Mouse (Mus musculus) stomach, postnatal 0 days (tissue): ENCODE data around the gene Sorcs3. TPM values are rescaled to one million over a fixed set of nuclear protein-coding genes. Genes with fewer than 3 reads are reported as not detected.
A peak's percentile ranks its signal among the peaks of the same experiment; 100 is the strongest.

ENCODE experiments used
- ATAC-seq: fragments of 200-750 bp; cut with Nextera tagmentation; 2 replicates; pipeline ENCODE4 v1.8.0; 2017; ENCODE audit not compliant: low FRiP score, low TSS enrichment
- DNase-seq: peaks from one replicate; pipeline ENCODE4 v3.0.0-alpha.2; 2016; ENCODE audit warnings: low spot score
- H3K27ac ChIP-seq: fragments of 300-500 bp; sonication (generic); replicated peaks from 2 replicates; pipeline ENCODE4 v1.5.1; 2014; ENCODE audit warnings: mild to moderate bottlenecking, control low read depth
- H3K27me3 ChIP-seq: fragments of 300-500 bp; sonication (generic); 2 replicates; pipeline ENCODE4 v1.6.1; 2014; ENCODE audit warnings: low read length; ENCODE audit not compliant: control insufficient read depth, insufficient read depth
- H3K36me3 ChIP-seq: fragments of 300-500 bp; sonication (generic); 2 replicates; pipeline ENCODE4 v1.6.1; 2014; ENCODE audit warnings: low read length, mixed read lengths; ENCODE audit not compliant: control insufficient read depth, insufficient read depth
- H3K4me1 ChIP-seq: fragments of 300-500 bp; sonication (generic); replicated peaks from 2 replicates; pipeline ENCODE4 v1.6.1; 2014; ENCODE audit warnings: antibody characterized with exemption; ENCODE audit not compliant: control insufficient read depth, insufficient read depth
- H3K4me2 ChIP-seq: fragments of 300-500 bp; sonication (generic); replicated peaks from 2 replicates; pipeline ENCODE4 v1.6.1; 2014; ENCODE audit warnings: low read depth, mild to moderate bottlenecking, control low read depth, moderate library complexity
- H3K4me3 ChIP-seq: fragments of 300-500 bp; sonication (generic); 2 replicates; pipeline ENCODE4 v1.5.1; 2014; ENCODE audit warnings: low read depth, low read length, control low read depth
- H3K9ac ChIP-seq: fragments of 300-500 bp; sonication (generic); 2 replicates; pipeline ENCODE4 v1.6.1; 2014; ENCODE audit warnings: mild to moderate bottlenecking, low read length, control low read depth, mixed read lengths
- H3K9me3 ChIP-seq: fragments of 300-500 bp; sonication (generic); 2 replicates; pipeline ENCODE4 v1.6.1; 2016; ENCODE audit warnings: low read length; ENCODE audit not compliant: control insufficient read depth
- CTCF ChIP-seq: IDR thresholded peaks from 2 replicates; pipeline ENCODE4 v1.5.1; 2016; ENCODE audit warnings: antibody characterized with exemption, low read depth, mild to moderate bottlenecking, moderate library complexity
- EP300 ChIP-seq: optimal IDR thresholded peaks from 2 replicates; pipeline ENCODE3; 2016; ENCODE audit warnings: antibody characterized with exemption
- WGBS: fragments of 180-500 bp; shearing (Covaris S2); extraction: QIAGEN DNeasy Blood & Tissue Kit; methylation state at CpG from one replicate; pipeline ENCODE4 v1.1.7; 2014; 5-methylcytosine and 5-hydroxymethylcytosine counted together
- polyA plus RNA-seq: library from polyadenylated mRNA; unstranded; fragments of >200 nt; fragmentation: Nextera tagmentation; extraction: Ambion mirVana; gene quantifications from 2 replicates; pipeline ENCODE4 v1.2.1, GENCODE M21; 2015

Gene Sorcs3
- polyA plus RNA-seq, 1 experiment from 2014 or later = 0.28 TPM

DNA sequence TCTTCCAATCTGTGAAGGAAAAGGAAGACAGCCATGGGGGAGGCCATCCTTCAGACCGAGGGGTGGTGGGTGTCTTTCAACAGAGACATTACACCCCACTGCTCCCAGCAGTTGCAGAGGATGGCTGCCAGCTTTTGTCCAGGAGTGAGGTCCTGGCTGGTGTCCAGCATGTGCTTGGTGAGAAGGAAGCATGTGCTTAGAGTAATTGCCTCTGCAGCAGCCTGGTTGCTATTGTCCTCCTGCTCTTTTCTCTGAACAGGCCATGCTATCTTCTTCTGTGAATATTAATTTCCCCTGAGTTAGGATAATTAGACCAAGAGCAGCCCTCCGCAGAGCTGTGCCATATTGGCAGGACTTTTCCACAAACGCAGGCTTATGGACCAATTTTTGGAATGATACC, 476.7 kb downstream of the Sorcs3 start:
- H3K9ac ChIP-seq = no peak overlapping the region
- no peak for TF ChIP-seq EP300
- TF ChIP-seq CTCF = no peak
- no peak overlapping the region for H3K4me3 ChIP-seq
- ATAC-seq (no peak), DNase-seq (peak; percentile 15)
- 82% methylated on average over 3 of the region's 3 CpGs for WGBS
- no peaks in the 10 kb centered on the region for H3K4me1 ChIP-seq
- H3K27ac ChIP-seq = no peak overlapping the region
- H3K27me3 ChIP-seq = no peaks in the 10 kb centered on the region
- H3K4me2 ChIP-seq = no peak overlapping the region
- H3K9me3 ChIP-seq = no peaks in the 10 kb centered on the region
- H3K36me3 ChIP-seq = no peaks in the 10 kb centered on the region

GRCm38 (mm10) chr19:48686369-48686768, 480.5 kb downstream of the Sorcs3 start:
- no peaks in the 10 kb centered on the region for H3K36me3 ChIP-seq
- H3K9me3 ChIP-seq = no peaks in the 10 kb centered on the region
- no peaks in the 10 kb centered on the region for H3K4me1 ChIP-seq
- DNase-seq = no peak
- H3K4me2 ChIP-seq = no peak overlapping the region
- no peak for TF ChIP-seq CTCF
- TF ChIP-seq EP300 = no peak
- no peaks in the 10 kb centered on the region for H3K27me3 ChIP-seq
- ATAC-seq = no peak
- no peak overlapping the region for H3K9ac ChIP-seq
- 88% methylated on average over 2 of the region's 2 CpGs for WGBS
- H3K27ac ChIP-seq = no peak overlapping the region
- H3K4me3 ChIP-seq = no peak overlapping the region

DNA sequence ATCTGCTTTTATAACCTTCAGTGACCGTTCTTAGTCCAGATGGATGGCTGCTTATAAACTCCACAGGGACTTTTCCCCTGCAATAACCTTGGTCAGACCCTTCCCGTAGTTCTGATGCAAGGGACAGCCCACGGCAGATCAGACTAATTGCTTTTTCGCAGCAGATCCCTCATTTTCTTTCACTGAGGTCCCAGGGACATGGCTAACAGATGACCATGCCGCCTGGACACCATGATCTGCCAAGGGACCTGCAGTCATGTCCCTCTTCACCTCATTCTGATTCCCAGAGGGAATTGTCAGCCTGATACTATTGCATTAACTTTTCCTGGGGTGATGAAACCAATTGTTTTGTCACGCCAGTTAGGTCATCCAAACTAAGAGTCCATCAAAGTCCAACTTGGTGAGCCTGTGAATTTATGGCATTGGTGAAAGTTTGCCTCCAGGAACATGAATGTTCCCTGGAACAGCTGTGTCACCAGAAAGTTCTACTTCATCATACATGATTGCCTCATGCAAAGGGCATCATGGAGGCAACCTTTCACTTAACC, 494.4 kb downstream of the Sorcs3 start:
- no peak overlapping the region for H3K9ac ChIP-seq
- H3K27ac ChIP-seq = no peak overlapping the region
- no peak for DNase-seq
- TF ChIP-seq EP300 (no peak), CTCF (no peak)
- H3K4me3 ChIP-seq = no peak overlapping the region
- H3K4me2 ChIP-seq = no peak overlapping the region
- H3K4me1 ChIP-seq = no peaks in the 10 kb centered on the region
- no peaks in the 10 kb centered on the region for H3K36me3 ChIP-seq
- no peaks in the 10 kb centered on the region for H3K9me3 ChIP-seq
- ATAC-seq = no peak
- no peaks in the 10 kb centered on the region for H3K27me3 ChIP-seq
- 69% methylated on average over 6 of the region's 6 CpGs for WGBS

- ATAC-seq (no peak), DNase-seq (no peak)
- Histone ChIP-seq H3K36me3 (no peaks in the 10 kb centered on the region), H3K27me3 (no peaks in the 10 kb centered on the region), H3K4me1 (no peaks in the 10 kb centered on the region), H3K4me3 (no peak overlapping the region), H3K9me3 (no peaks in the 10 kb centered on the region), H3K9ac (no peak overlapping the region), H3K4me2 (no peak overlapping the region), H3K27ac (no peak overlapping the region)
- TF ChIP-seq EP300 (no peak), CTCF (no peak)
- WGBS = 65% methylated on average over 2 of the region's 2 CpGs
Measured at GRCm38 (mm10) chr19:48703763-48704162, 497.9 kb downstream of the Sorcs3 start.

GRCm38 (mm10) chr19:48706267-48706923, 500.6 kb downstream of the Sorcs3 start:
- Histone ChIP-seq H3K27ac (no peak overlapping the region), H3K36me3 (no peaks in the 10 kb centered on the region), H3K9ac (no peak overlapping the region), H3K4me1 (no peaks in the 10 kb centered on the region), H3K4me2 (no peak overlapping the region), H3K27me3 (no peaks in the 10 kb centered on the region), H3K4me3 (no peak overlapping the region), H3K9me3 (no peaks in the 10 kb centered on the region)
- 5% methylated on average over 1 of the region's 1 CpGs for WGBS
- TF ChIP-seq CTCF (no peak), EP300 (no peak)
- ATAC-seq (no peak), DNase-seq (no peak)

DNA sequence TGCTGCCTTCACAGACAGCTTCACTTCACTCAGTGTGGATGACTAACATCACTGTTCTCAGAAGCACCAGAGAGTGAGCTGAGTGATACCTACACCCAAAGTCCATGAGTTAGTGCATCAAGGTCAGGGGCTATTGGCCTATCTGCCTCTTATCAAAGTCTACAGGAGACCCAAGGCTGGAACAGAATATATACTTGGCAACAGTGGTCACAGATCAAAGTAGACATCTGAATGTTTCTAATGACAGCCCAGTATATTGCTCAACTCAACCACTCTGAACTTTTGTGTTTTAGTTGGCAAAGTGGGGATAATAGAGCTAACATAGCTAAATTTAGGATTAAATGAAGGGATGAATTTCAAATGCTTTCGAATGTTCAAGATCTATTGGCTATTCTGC, 501.1 kb downstream of the Sorcs3 start:
- no peak for DNase-seq
- TF ChIP-seq CTCF (no peak), EP300 (no peak)
- WGBS = 82% methylated on average over 1 of the region's 1 CpGs
- Histone ChIP-seq H3K4me2 (no peak overlapping the region), H3K36me3 (no peaks in the 10 kb centered on the region), H3K27ac (no peak overlapping the region), H3K4me1 (no peaks in the 10 kb centered on the region), H3K4me3 (no peak overlapping the region), H3K9me3 (no peaks in the 10 kb centered on the region), H3K27me3 (no peaks in the 10 kb centered on the region), H3K9ac (no peak overlapping the region)
- no peak for ATAC-seq
